Mouse (Mus musculus) adrenal gland, postnatal 10 days (tissue): ENCODE measurements around the gene Gm38431. TPM values are rescaled to one million over a fixed set of nuclear protein-coding genes. Genes with fewer than 3 reads are reported as not detected.

ENCODE experiments used
- DNase-seq: peaks from one replicate; pipeline ENCODE4 v3.0.0; 2021; ENCODE audit warnings: mixed read lengths
- long read RNA-seq, 2 experiments: library from polyadenylated mRNA; stranded (forward); transcript quantifications; one replicate each; pipeline ENCODE4 v2.0.0; 2021
- total RNA-seq, 2 experiments: library from RNA; stranded (reverse); gene quantifications; 2 replicates each; pipeline ENCODE4 v1.2.3; 2021

Gene Gm38431
- 1 to 10 TPM in 1 of 2 experiments, under 1 TPM in 1; 0.63 to 1.5 TPM for total RNA-seq
- long read RNA-seq, experiment 1, result 0 reads
- long read RNA-seq, experiment 2, partial matches to known transcripts, result 2 of 5 reads
- long read RNA-seq, experiment 2, other reads (novel, unspliced or antisense), result 2 of 5 reads

DNA sequence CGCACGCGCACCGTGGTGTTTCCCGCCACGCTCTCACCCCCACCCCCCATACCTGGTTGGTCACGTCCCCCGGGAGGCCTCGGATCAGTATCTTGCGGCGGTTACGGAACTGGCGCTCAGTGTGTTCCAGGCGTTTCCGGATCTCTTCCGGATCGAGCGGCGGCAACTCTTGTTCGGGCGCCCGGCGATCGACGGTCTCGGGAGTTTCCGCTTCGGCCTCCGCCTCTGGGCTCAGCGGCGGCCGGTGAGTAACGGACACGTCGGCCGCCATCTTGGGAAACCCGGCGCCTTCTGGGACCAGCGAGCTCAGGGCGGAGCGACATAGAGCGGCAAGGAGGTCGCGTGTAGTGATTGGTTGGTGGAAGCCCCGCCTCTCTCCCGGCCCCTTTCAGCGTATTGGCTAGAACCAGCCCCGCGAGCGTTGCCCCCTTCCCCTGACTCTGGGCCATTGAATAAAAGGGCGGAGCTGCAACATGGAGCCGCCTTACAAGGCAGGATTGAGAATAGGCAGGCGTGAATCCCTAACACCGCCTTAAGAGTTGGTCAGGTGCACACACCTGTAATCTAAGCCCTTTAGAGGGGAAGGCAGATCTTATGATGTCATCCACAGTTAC is at the start of gene Gm38431, which contains the start of gene Raver1:
TSS of gene Gm38431 (minus strand) at position 291 of the 614 bp plus-strand sequence.
TSS of gene Raver1 (minus strand) at position 302 of the 614 bp plus-strand sequence.
- DNase-seq, result peak; percentile 98

DNA sequence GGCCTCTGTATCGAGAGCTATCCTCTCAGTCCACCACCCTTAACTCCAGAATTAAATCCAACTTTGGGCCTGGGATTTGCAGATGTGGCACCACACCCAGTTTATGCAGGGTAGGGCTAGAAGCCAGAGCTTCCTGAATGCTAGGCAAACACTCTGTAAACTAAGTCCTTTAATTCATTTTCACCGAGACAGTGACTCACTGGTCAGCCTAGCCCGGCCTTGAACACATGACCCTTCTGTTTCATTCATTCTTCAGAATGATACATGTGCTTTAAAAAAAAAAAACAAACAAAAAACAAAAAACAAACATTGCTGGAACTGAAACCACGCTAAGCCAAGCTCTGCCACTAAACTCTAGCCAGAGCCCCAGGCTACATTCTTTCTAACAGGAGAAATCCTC is 46.6 kb upstream of the Gm38431 start:
- no peak for DNase-seq

DNA sequence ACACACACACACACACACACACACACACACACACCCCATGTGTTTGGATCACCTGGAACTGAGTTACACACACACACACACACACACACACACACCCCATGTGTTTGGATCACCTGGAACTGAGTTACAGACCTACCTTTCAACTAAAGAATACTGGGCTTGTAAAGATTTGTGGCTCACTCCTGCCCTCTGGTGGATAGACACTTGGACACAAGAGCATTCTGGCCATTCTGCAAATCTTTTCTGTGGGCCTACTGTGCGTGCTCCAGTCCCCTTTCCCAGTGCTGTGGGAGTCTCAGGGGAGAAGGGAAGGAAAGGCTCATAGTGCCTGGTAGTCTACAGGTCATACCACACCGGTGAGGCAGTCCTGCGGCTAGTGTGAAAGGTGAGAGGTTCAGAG is 45.4 kb upstream of the Gm38431 start:
- DNase-seq, result peak; percentile 76

DNA sequence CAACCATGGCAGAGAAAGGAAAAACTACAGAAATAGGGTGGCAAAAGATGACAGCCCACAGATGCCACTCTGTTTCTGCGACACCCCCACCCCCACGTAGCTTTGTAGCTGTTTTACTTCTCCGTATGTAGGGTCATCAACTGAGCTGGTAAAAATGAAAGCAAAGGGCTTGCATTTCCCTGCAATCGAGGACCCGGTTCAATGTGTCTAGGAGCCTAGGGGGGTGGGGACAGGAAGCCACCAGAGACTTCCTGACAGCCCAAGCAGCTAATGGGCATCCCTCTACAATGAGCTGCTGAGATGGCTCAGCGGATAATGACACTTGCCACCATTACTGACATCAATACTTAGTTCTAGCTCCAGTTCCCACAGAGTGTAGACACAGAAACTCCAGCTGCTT is 44.6 kb upstream of the Gm38431 start:
- no peak for DNase-seq

DNA sequence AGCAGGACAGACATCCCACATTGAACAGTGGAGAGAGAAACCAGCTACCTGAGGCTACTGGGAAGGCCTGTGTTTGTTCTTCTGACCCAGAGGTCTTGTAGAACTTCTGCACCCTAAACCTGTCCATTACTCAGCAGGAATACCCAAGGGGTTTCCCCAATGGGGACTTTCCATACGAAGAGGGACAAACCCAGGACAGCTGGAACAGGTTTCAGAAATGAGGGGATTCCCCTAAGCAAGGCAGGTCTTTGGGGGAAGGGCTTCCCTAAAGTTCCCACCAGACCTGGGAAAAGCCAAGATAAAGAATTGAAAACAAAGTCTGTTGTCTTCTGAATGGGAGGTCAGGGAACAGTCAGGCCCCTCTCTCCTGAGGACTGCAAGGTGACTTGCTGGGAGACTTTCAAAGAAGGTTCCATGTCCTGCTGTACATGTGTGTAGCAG is 44.2 kb upstream of the Gm38431 start:
- no peak for DNase-seq

DNA sequence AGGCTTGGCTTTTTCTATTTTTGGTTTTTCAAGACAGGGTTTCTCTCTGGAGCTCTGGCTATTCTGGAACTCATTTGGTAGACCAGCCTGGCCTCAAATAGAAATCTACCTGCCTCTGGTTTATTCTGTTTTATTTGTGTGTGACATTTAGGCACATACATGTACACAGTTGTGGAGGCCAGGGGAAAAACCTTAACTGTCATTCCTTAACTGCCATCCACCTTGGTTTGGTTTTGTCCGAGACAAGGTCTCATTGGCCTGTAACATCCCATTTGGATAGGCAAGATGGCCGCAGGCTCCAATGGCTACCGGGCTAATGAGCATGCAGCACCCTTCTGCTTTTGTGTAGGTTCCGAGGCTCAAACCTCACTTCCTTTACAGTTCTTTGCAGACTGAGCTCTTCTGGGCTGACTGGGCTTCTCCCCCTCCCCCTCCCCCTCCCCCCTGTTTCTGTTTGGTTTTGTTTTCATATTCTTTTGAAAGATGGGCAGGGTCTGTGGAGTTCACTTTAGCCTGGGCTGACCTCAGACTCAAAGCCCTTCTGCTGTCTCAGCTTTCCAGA is 43.6 kb upstream of the Gm38431 start:
- no peak for DNase-seq

DNA sequence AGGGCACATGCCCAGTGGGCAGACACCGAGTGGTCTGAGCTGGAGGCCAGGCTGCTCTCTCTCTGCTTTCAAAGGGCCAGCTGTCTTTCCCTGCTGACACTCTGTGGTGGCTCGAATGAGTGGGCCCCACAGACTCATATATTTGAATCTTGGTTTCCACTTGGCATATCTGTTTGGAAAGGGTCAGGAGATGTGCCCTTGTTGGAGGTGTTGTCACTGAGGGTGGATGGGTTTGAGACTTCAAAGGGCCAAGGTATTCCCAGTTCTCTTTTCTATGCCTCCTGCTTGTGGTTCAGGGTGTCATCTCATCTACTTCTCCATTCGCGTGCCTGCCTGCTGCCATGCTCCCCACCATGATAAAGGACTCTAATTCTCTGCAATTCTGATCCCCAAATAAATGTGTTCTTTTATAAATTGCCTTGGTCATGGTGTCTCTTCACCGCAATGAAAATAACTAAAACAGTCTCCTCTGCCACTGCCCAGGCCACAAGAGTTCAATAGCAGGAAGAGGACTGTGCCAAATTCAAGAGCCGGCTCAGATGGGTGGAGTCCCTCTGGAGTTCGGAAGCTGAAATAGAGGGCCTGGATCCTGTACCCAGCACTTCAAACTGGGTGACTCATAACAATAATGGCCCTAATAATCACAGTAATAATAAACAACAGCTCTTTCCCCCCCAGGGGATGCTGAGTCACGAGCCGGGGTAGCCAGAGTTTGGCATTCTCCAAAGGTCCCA is 43.0 kb upstream of the Gm38431 start:
- no peak for DNase-seq

DNA sequence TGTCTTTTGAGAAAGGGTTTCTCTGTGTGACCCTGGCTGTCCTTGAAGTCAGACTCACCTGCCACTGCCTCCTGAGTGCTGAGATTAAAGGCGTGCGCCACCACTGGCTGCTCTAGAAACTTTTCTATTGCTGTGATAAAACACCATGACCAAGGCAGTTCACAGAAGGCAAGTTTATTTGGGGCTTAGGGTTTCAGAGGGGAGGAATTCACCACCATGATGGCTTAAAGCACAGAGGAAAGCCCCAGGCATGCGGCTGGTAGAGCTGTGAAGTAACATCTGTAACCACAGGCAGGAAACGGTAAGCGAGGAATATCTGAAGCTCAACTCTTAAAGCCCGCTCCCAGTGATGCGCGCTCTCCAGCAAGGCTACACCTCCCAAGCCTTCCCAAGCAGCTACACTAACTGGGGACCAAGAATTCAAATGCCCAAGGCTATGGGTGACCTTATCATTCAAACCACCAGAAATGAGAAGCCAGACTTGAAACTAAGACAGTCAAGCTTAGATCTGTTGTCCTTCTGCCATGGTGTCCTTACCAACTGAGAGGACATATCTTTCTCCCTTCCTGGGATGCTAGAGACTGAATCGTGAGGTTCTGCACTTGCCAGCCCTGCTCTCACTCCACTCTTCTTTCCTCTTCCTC is 41.4 kb upstream of the Gm38431 start:
- no peak for DNase-seq

DNA sequence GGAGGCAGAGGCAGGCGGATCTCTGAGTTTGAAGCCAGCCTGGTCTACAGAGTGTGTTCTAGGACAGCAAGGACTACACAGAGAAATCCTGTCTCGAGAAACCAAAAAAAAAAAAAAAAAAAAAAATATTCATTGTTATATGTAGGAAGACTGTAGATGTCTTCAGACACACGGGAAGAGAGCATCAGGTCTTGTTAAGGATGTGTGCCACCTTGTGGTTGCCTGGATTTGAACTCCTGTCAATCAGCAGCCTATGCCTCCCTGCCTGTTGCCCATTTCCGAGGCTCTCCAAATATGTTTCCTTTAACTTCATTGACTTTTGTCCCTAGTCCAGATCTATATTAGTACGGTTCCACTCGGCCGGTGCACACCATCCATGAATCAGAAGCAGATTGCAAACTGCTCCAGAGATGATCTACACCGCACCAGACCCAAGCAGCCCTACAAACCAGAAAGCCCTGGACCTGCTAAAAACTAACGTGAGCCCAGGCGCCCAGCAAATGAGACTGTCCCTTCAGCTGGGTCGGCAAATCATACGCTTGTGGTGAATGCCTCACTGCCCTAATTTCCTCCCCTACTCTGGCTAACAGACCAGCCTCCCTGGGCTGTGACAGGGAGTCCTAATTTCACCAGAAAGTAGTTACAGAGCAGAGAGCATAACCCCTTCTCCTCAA is 40.4 kb upstream of the Gm38431 start:
- no peak for DNase-seq

DNA sequence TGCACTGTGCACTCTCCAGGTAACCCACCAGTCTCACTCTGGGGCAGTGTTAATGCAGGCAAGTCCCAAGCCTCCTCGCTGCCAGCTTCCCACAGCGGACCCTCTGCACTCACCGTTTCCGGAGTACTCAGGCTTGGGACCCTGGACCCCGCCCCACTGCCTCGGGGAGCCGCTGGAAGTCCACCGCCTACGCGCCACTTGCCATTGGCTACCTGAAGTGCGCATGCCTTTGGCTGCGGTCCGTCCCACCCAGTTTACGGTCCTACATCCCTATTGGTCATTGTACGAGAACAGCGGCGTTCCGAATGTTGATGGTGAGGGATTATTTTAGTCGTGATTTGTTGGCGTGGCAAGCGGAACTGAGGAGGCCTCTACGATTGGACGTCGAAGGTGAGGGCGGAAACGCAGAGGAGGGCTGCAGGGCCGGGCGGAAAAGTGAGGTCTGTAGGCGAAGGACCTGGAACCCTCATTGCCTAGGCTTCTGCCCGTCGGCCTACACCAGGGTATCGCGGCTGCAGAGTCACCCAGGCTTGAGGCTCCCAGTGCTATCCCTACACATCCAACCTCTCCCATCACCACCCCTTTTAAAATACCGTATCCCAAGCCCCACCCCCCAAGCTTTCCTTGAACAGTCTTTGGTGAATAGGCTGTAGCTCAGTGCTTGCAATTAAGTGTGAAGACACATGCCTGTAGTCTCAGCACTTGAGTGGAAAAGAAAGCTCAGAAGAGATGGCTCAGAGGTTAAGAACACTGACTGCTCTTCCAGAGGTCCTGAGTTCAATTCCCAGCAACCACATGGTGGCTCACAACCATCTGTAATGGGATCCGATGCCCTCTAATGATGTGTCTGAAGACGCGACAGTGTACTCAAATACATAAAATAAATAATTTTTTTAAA is 39.5 kb upstream of the Gm38431 start, which contains the start of gene Tyk2:
TSS of gene Tyk2 (minus strand) at position 185 of the 898 bp plus-strand sequence.
- DNase-seq, result peak; percentile 93

DNA sequence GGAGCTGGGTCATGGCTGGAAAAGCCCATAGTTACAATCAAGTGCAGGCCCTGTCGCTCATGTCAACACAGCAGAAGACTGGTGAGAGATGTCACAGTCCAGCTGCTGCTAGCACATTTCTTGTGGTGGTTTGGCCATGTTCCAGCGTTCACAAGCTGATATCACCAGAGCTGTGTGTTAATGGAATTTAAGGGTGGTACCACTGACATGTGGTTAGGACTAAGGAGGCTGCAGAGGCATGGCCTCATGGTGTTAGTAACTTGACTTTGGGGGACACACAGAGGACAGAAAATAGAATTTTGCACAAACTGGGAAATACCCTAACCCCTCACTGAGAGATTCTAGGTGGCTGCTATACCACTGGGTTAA is 34.4 kb upstream of the Gm38431 start:
- no peak for DNase-seq

DNA sequence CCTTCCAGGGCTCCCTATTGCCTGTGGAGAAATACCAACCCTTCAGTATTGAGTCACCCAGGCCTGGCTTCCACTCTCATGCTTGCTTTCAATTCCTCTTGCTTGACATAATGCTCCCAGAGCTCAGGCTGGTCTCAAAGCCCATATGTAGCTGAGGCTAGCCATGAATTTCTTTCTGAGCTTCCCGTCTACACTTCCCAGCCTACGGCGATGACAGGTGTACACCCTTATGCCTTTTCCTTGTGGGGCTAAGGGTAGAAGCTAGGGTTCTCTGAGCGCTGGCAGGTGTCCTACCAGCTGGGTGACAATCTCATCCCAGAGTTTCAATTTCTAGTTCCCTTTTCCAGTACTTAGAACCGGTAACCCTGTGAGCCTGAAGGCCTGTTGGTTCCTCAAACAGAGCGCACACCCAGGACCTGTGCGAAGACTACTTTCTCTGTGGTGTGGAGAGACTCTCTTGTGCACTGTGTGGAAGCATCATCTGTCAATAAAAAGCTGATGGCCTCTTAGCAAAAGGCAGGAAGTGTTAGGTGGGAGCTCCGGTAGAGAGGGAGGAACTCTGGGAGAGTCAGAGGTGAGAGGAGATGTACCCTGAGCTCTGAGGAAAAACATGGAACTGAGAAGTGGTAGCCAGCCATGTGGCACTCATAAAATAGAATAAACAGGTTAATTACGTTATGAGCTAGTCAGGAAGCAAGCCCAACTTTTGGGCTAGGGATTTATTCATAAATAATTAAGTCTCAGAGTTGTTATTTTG is 33.9 kb upstream of the Gm38431 start:
- no peak for DNase-seq

DNA sequence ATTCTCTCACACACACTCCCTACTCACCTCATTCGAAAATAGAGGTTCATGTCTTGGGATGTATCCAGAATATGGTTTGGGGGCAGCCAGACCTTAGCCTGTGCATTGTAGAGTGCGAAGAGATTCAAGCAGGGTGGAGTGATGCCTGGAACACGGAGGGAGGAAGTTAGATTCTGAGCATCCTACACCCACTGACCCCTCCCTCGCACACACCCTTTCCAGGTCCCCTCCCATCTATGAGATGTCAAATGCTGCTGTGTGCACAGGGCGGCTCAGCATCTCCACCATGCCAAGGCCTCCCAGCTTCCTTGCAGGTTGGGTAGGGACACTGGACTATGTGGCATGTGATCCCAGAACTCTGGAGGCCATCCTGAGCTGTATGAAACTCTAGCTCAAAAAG is 33.0 kb upstream of the Gm38431 start:
- DNase-seq, result no peak

DNA sequence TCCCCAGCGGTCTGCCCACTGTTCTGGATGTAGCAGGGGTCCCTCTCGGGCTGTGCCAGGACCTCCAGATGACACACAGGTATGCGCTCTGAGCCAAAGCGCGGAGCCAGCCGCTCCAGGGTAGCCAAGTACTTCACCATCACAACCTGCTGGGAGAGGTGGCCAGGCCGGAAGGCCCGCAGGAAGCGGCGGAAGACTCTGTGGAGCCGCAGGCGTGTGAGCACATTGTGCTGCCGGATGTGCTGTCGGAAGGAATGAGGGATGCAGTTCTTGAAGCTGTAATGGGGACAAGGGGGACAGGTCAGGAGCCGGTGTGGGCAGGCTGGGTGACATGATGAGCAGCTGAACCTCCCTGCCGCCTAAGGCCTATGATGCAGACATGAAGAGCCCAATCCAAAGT is 29.7 kb upstream of the Gm38431 start:
- DNase-seq, result no peak

DNA sequence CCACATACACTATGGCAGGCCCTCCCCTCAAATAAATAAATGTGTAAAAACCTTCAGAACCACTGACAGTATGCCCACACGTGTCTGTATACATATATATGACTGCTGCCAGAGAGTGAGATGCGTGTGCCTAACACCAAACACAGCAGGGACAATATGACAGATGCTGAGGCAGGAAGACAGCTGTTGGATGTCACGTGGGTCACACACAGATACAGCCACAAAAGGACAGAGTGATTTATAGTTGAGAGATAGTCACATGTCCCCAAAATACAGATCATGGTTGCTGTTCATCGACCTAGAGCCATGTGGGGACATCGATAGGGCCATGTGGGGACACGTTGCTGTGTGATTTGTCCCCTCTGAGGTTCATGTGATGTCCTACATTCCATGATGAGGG is 25.3 kb upstream of the Gm38431 start:
- no peak for DNase-seq

DNA sequence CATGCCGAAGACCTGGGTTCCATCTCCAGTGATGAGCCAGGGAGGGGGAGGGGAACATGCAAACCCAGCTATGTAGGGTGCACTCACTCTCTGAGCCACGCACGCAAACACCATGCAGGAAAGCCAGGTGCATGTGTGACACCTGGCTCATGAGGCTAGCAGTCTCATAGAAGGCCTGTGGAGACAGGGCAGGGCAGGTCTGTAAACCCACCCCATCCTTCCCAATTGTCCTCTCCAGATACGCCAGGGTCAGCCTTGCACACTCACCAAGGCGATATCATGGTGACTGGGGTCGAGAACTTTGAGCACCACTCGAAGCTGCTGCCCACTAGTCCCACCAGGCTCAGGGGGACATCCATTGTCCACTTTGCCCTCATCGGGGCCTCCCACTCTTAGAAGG is 23.3 kb upstream of the Gm38431 start:
- no peak for DNase-seq

DNA sequence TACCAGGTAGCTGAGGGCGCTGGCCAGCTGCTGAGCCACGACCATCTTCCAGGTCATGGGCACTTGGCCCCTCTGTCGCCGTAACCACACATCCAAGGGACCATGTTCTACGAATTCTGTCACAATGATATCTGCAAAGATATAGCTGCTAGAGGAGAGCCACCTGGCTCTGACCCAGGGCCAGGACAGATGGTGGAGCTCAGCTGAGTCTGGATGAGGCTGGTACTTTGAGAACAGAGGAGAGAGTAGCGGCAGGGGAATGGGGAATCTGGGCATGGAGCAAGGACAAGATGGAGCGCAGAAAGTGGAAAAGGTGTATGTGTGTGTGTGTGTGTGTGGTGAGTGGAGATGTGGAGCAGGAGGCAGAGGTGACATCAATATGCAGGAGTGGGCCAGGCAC is 22.4 kb upstream of the Gm38431 start:
- no peak for DNase-seq

DNA sequence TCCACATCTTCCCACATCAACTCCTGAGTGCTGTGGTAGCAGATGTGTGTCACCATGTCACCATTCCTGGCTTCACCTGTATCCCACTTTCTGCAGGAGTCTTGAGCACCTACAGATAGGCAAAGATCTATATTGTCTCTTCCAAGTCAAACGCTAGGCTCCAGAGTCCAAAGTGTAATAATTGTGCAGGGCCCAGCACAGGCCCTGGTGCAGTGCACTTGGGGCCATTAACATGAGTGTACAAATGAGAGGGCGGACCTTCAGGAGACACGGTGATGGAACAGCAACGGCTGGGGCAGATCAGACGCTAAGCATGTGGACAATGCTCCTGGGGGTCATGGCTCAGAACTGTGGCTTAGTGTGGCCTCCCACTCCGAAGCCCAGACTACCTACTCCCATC is 22.0 kb upstream of the Gm38431 start:
- DNase-seq, result no peak

DNA sequence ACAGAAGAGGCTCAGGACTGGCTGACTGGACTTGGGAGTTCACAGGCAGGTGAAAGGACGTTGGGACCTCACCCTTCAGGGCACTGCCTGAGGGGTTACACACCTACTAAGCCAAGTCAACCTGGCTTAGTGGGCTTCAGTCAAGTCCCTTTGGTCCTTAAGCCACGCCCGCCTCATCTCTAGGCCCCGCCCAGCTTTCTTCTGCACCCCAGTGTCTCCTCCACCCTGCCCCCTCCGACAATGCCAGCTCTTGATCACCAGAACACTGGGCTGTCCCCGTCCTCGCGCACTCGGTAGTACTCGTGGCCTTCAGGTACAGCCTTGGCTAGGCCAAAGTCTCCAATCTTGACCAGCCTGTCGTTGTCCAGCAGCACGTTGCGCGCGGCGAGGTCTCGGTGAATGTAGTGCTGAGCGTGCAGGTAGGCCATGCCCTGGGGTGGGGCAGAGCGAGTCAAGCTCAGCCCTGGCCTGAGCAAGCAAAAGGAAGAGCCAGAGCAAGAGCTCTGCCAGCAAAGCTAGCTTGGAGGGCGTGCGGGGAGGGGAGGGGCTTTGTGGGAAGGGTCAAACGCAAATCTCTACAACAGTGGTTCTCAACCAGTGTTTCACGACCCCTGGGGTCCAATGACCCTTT is 15.9 kb upstream of the Gm38431 start:
- DNase-seq, result no peak
